Mouse (Mus musculus): ENCODE results near the gene Pcp4l1. TPM values are rescaled to one million over a fixed set of nuclear protein-coding genes. Genes with fewer than 3 reads are reported as not detected.
"Not testable (repeated sequence)": the region's sequence is repeated elsewhere in the genome, so short reads cannot be mapped to it uniquely, and the experiment has no call there.

Pcp4l1 gene
- polyA plus RNA-seq, 1 experiment = 10.9 TPM

GRCm38 (mm10) chr1:171157965-171158364 is 38.1 kb downstream of the Pcp4l1 start:
- Histone ChIP-seq H3K27me3 (ENCODE audit: control insufficient read depth, insufficient read depth, low read length) (0 out of 2 replicates have a peak, but pooled peaks cover 3% of the 10 kb centered on the region), H3K36me3 (ENCODE audit: control insufficient read depth, insufficient read depth, low read length) (no peaks in the 10 kb centered on the region), H3K4me3 (ENCODE audit: low read depth, low read length) (no peak overlapping the region), H3K4me1 (ENCODE audit: control insufficient read depth, insufficient read depth, insufficient read length, low read length) (peaks cover 9% of the 10 kb centered on the region), H3K27ac (ENCODE audit: insufficient read depth, low read depth, low read length) (no peak overlapping the region)
- TF ChIP-seq CTCF (IDR thresholded peaks at IDR 0.05; ENCODE audit: extremely low read depth, insufficient read length, insufficient replicate concordance, low read depth, low read length) (no peak), POLR2A (IDR thresholded peaks at IDR 0.05; ENCODE audit: low read depth, low read length) (no peak)

GRCm38 (mm10) chr1:171156644-171157043 is 39.4 kb downstream of the Pcp4l1 start:
- H3K4me3 ChIP-seq (ENCODE audit: low read depth, low read length) = no peak overlapping the region
- H3K36me3 ChIP-seq (ENCODE audit: control insufficient read depth, insufficient read depth, low read length) = no peaks in the 10 kb centered on the region
- no peak overlapping the region for H3K27ac ChIP-seq (ENCODE audit: insufficient read depth, low read depth, low read length)
- H3K27me3 ChIP-seq (ENCODE audit: control insufficient read depth, insufficient read depth, low read length) = 0 out of 2 replicates have a peak, but pooled peaks cover 3% of the 10 kb centered on the region
- WGBS = 56% methylated on average over 3 of the region's 3 CpGs
- TF ChIP-seq CTCF (IDR thresholded peaks at IDR 0.05; ENCODE audit: extremely low read depth, insufficient read length, insufficient replicate concordance, low read depth, low read length) (no peak), POLR2A (IDR thresholded peaks at IDR 0.05; ENCODE audit: low read depth, low read length) (no peak)
- peaks cover 9% of the 10 kb centered on the region for H3K4me1 ChIP-seq (ENCODE audit: control insufficient read depth, insufficient read depth, insufficient read length, low read length)

DNA sequence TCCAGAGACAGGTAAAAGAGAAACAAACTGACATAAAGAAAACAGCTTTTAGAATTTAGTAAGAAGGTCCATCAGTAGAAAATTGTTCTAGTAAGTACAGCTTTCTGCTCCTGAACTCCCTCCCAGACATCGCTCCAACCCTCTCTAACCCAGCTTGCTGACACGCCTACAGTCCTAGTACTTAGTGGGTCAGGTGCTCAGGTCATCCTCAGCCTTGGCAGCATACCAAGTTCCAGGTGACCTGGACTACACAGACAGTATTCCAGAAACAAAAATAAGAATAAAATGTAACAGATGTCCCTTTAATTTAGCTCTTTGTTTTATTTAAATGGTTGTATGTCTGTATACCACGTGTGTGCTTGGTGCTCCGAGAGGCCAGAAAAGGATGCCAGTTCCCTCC is 44.1 kb downstream of the Pcp4l1 start:
- TF ChIP-seq POLR2A (IDR thresholded peaks at IDR 0.05; ENCODE audit: low read depth, low read length) = no peak
- TF ChIP-seq CTCF (IDR thresholded peaks at IDR 0.05; ENCODE audit: extremely low read depth, insufficient read length, insufficient replicate concordance, low read depth, low read length) = no peak
- no peak overlapping the region for H3K4me3 ChIP-seq (ENCODE audit: low read depth, low read length)
- H3K27ac ChIP-seq (ENCODE audit: insufficient read depth, low read depth, low read length) = no peak overlapping the region
- WGBS = 74% methylated on average over 4 of the region's 4 CpGs
- 0 out of 2 replicates have a peak, but pooled peaks cover 3% of the 10 kb centered on the region for H3K27me3 ChIP-seq (ENCODE audit: control insufficient read depth, insufficient read depth, low read length)
- H3K36me3 ChIP-seq (ENCODE audit: control insufficient read depth, insufficient read depth, low read length) = no peaks in the 10 kb centered on the region
- peaks cover 4% of the 10 kb centered on the region; the same call in 1 of the 2 replicates for H3K4me1 ChIP-seq (ENCODE audit: control insufficient read depth, insufficient read depth, insufficient read length, low read length)

DNA sequence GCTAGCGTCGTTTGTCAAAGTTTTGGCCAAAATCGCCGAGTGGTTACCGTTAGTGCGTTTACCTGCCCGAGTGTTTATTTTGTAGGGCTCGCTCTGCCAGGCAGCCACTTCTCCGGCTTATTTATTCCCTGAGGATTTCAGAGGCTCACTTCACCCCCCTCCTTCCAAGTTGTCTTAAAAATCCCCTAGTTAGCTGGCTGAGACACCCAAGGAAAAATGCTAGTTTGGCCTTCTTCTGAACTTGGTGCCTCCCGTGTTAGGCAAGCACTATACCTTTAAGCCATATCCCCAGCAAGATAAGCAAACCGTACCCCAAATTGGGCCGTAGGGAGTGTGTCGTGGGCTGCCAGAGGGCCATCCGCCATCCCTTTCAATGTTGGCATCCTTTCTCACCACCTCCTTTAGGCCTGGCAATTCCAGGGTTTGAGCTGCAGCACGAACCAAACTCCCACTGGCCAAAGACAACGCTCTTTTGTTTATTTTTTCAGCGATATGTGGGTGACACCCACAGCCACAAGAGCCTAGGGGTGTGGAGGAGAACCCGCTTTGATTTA is 45.2 kb downstream of the Pcp4l1 start:
- 0 out of 2 replicates have a peak overlapping the region, but pooled peaks have one; percentile 6 for H3K27ac ChIP-seq (ENCODE audit: insufficient read depth, low read depth, low read length)
- WGBS = 10% methylated on average over 18 of the region's 18 CpGs
- H3K36me3 ChIP-seq (ENCODE audit: control insufficient read depth, insufficient read depth, low read length) = peaks cover 2% of the 10 kb centered on the region; the same call in 1 of the 2 replicates
- TF ChIP-seq POLR2A (IDR thresholded peaks at IDR 0.05; ENCODE audit: low read depth, low read length) = no peak
- no peak for TF ChIP-seq CTCF (IDR thresholded peaks at IDR 0.05; ENCODE audit: extremely low read depth, insufficient read length, insufficient replicate concordance, low read depth, low read length)
- no peaks in the 10 kb centered on the region for H3K27me3 ChIP-seq (ENCODE audit: control insufficient read depth, insufficient read depth, low read length)
- H3K4me1 ChIP-seq (ENCODE audit: control insufficient read depth, insufficient read depth, insufficient read length, low read length) = peaks cover 4% of the 10 kb centered on the region; the same call in 1 of the 2 replicates
- peak overlapping the region; percentile 96 for H3K4me3 ChIP-seq (ENCODE audit: low read depth, low read length)

- under 1% methylated on average over 34 of the region's 34 CpGs for WGBS
- peaks cover 6% of the 10 kb centered on the region for H3K36me3 ChIP-seq (ENCODE audit: control insufficient read depth, insufficient read depth, low read length)
- peak; percentile 88 for TF ChIP-seq POLR2A (IDR thresholded peaks at IDR 0.05; ENCODE audit: low read depth, low read length)
- TF ChIP-seq CTCF (IDR thresholded peaks at IDR 0.05; ENCODE audit: extremely low read depth, insufficient read length, insufficient replicate concordance, low read depth, low read length) = no peak
Observed at GRCm38 (mm10) chr1:171149974-171150760, 45.9 kb downstream of the Pcp4l1 start, which contains the start of the genes Sdhc and Mpz. TSS of gene Sdhc (minus strand) at chr1:171150603. TSS of gene Mpz (plus strand) at chr1:171150711.

DNA sequence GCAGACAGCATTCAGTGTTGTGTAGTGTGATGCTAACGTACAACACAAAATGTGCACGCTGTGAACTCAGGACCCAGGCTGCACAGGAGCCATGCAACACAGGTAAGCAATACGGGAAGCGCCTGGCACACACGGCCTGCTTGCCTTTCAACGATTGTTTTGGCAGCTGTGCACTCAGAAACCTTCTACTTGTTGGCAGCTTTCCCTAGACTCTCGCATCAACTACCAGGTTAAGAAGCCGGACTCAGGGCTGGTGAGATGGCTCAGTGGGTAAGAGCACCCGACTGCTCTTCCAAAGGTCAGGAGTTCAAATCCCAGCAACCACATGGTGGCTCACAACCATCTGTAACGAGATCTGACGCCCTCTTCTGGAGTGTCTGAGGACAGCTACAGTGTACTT is 53.1 kb downstream of the Pcp4l1 start:
- peaks cover 53% of the 10 kb centered on the region for H3K36me3 ChIP-seq (ENCODE audit: control insufficient read depth, insufficient read depth, low read length)
- H3K27me3 ChIP-seq (ENCODE audit: control insufficient read depth, insufficient read depth, low read length); H3K4me3 ChIP-seq (ENCODE audit: low read depth, low read length); H3K4me1 ChIP-seq (ENCODE audit: control insufficient read depth, insufficient read depth, insufficient read length, low read length); H3K27ac ChIP-seq (ENCODE audit: insufficient read depth, low read depth, low read length): not testable (repeated sequence)
- 52% methylated on average over 11 of the region's 11 CpGs for WGBS

More at GRCm38 (mm10) chr1:171149974-171150760, 45.9 kb downstream of the Pcp4l1 start, which contains the start of the genes Sdhc and Mpz:
- H3K4me3 ChIP-seq (ENCODE audit: low read depth, low read length) = peak within 1 kb of the TSS; percentile 96
- peak within 1 kb of the TSS; percentile 85 for H3K27ac ChIP-seq (ENCODE audit: insufficient read depth, low read depth, low read length)
- H3K4me1 ChIP-seq (ENCODE audit: control insufficient read depth, insufficient read depth, insufficient read length, low read length) = peaks cover 4% of the 10 kb centered on the region; the same call in 1 of the 2 replicates
- no peaks in the 10 kb centered on the region for H3K27me3 ChIP-seq (ENCODE audit: control insufficient read depth, insufficient read depth, low read length)

DNA sequence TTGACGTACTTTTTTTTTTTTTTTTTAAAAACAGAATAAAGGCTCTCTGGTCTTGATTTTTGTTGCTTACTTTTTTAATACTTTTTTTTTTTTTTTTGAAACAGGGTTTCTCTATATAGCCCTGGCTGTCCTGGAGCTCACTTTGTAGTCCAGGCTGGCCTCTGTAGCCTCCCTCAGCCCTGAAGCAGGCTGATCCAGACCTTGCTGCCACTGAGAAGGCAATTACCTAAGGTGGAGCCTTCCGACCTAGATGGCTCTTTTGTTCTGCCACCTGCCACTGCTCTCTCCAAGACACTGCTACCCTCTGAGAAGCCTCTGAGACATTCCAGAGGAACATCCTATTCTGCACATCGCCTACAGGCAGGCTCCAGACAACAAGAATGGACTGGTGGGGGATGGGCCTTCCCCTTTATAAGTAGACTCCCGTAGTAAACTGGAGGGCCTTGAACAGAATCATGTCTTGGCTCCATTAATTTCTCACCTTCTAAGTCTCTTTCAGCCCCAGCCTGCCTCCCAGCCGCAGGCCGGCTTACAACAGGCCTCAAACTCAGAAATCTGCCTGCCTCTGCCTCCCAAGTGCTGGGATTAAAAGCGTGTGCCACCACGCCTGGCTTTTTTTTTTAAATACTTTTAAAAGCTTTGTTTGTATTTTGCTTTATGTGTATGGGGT is 58.4 kb downstream of the Pcp4l1 start:
- 92% methylated on average over 8 of the region's 8 CpGs for WGBS
- H3K36me3 ChIP-seq (ENCODE audit: control insufficient read depth, insufficient read depth, low read length) = peaks cover 68% of the 10 kb centered on the region

More for the DNA sequence above, 58.4 kb downstream of the Pcp4l1 start:
- not testable (repeated sequence) for H3K27ac ChIP-seq (ENCODE audit: insufficient read depth, low read depth, low read length); H3K27me3 ChIP-seq (ENCODE audit: control insufficient read depth, insufficient read depth, low read length); H3K4me3 ChIP-seq (ENCODE audit: low read depth, low read length); H3K4me1 ChIP-seq (ENCODE audit: control insufficient read depth, insufficient read depth, insufficient read length, low read length)

Measured in small intestine, adult 2 months (tissue).